Mouse (Mus musculus) liver, embryonic 12.5 days (tissue): ENCODE results near the gene Echdc3. TPM values are rescaled to one million over a fixed set of nuclear protein-coding genes. Genes with fewer than 3 reads are reported as not detected.
A peak's percentile ranks its signal among the peaks of the same experiment; 100 is the strongest.

Experiments
- ATAC-seq: fragments of 200-750 bp; cut with Nextera tagmentation; 2 replicates; pipeline ENCODE4 v1.8.0; 2017; ENCODE audit warnings: moderate number of reproducible peaks, mild to moderate bottlenecking, moderate library complexity
- H3K27ac ChIP-seq: fragments of 300-500 bp; sonication (generic); 2 replicates; pipeline ENCODE4 v1.5.1; 2016; ENCODE audit warnings: mild to moderate bottlenecking
- H3K27me3 ChIP-seq: fragments of 300-500 bp; sonication (generic); replicated peaks from 2 replicates; pipeline ENCODE4 v1.6.1; 2016; ENCODE audit warnings: mild to moderate bottlenecking, moderate library complexity
- H3K36me3 ChIP-seq: fragments of 300-500 bp; sonication (generic); 2 replicates; pipeline ENCODE4 v1.6.1; 2016; ENCODE audit warnings: mild to moderate bottlenecking, moderate library complexity
- H3K4me1 ChIP-seq: fragments of 300-500 bp; sonication (generic); 2 replicates; pipeline ENCODE4 v1.6.1; 2016
- H3K4me2 ChIP-seq: fragments of 300-500 bp; sonication (generic); 2 replicates; pipeline ENCODE4 v1.6.1; 2016; ENCODE audit warnings: mild to moderate bottlenecking, moderate library complexity
- H3K4me3 ChIP-seq: fragments of 300-500 bp; sonication (generic); 2 replicates; pipeline ENCODE4 v1.5.1; 2016; ENCODE audit warnings: mild to moderate bottlenecking, moderate library complexity
- H3K9ac ChIP-seq: fragments of 300-500 bp; sonication (generic); 2 replicates; pipeline ENCODE4 v1.6.1; 2016; ENCODE audit warnings: mild to moderate bottlenecking, moderate library complexity
- H3K9me3 ChIP-seq: fragments of 300-500 bp; sonication (generic); replicated peaks from 2 replicates; pipeline ENCODE4 v1.6.1; 2016; ENCODE audit warnings: mild to moderate bottlenecking, moderate library complexity
- WGBS: fragments of 180-500 bp; shearing (Covaris S2); methylation state at CpG from one replicate; pipeline ENCODE4 v1.1.7; 2016; ENCODE audit not compliant: insufficient replicate concordance; 5-methylcytosine and 5-hydroxymethylcytosine counted together
- polyA plus RNA-seq: library from polyadenylated mRNA; unstranded; fragments of >200 nt; fragmentation: Nextera tagmentation; extraction: Ambion mirVana; gene quantifications from 2 replicates; pipeline ENCODE4 v1.2.1, GENCODE M21; 2016

The Echdc3 gene
- polyA plus RNA-seq, 1 experiment from 2014 or later = 4.7 TPM

- Histone ChIP-seq H3K4me1 (peaks cover 15% of the 10 kb centered on the region), H3K27me3 (peaks cover 33% of the 10 kb centered on the region), H3K9ac (peak overlapping the region; percentile 59), H3K36me3 (no peaks in the 10 kb centered on the region), H3K4me2 (peak overlapping the region; percentile 78), H3K9me3 (no peaks in the 10 kb centered on the region), H3K4me3 (peak overlapping the region; percentile 55), H3K27ac (peak overlapping the region; percentile 75)
- ATAC-seq = peak; percentile 11; the same call in 1 of the 2 replicates
- WGBS = 59% methylated on average over 9 of the region's 9 CpGs
These were observed 508 bp downstream of the Echdc3 start for GRCm38 (mm10) chr2:6212327-6212723.

GRCm38 (mm10) chr2:6210840-6211239 is 2.0 kb downstream of the Echdc3 start:
- no peak overlapping the region for H3K4me2 ChIP-seq
- no peak for ATAC-seq
- no peak overlapping the region for H3K9ac ChIP-seq
- peaks cover 33% of the 10 kb centered on the region for H3K27me3 ChIP-seq
- no peaks in the 10 kb centered on the region for H3K9me3 ChIP-seq
- H3K4me3 ChIP-seq = no peak overlapping the region
- H3K36me3 ChIP-seq = no peaks in the 10 kb centered on the region
- H3K27ac ChIP-seq = no peak overlapping the region
- WGBS = 75% methylated on average over 6 of the region's 6 CpGs
- peaks cover 15% of the 10 kb centered on the region for H3K4me1 ChIP-seq

- Histone ChIP-seq H3K36me3 (no peaks in the 10 kb centered on the region), H3K27me3 (peaks cover 33% of the 10 kb centered on the region), H3K9ac (no peak overlapping the region), H3K27ac (no peak overlapping the region), H3K4me1 (peaks cover 15% of the 10 kb centered on the region), H3K9me3 (no peaks in the 10 kb centered on the region), H3K4me2 (no peak overlapping the region), H3K4me3 (no peak overlapping the region)
- ATAC-seq = no peak
- 64% methylated on average over 3 of the region's 3 CpGs for WGBS
These were observed 3.1 kb downstream of the Echdc3 start for GRCm38 (mm10) chr2:6209746-6210145.

- Histone ChIP-seq H3K4me2 (no peak overlapping the region), H3K27ac (no peak overlapping the region), H3K9me3 (no peaks in the 10 kb centered on the region), H3K27me3 (peaks cover 29% of the 10 kb centered on the region), H3K36me3 (no peaks in the 10 kb centered on the region), H3K4me3 (no peak overlapping the region), H3K9ac (no peak overlapping the region), H3K4me1 (peaks cover 15% of the 10 kb centered on the region)
- ATAC-seq = no peak
- 81% methylated on average over 11 of the region's 11 CpGs for WGBS
These were observed 3.7 kb downstream of the Echdc3 start for GRCm38 (mm10) chr2:6209116-6209515.

- H3K27me3 ChIP-seq = peaks cover 22% of the 10 kb centered on the region
- H3K36me3 ChIP-seq = no peaks in the 10 kb centered on the region
- no peak overlapping the region for H3K27ac ChIP-seq
- peaks cover 3% of the 10 kb centered on the region for H3K4me1 ChIP-seq
- no peak overlapping the region for H3K4me3 ChIP-seq
- H3K9ac ChIP-seq = no peak overlapping the region
- no peaks in the 10 kb centered on the region for H3K9me3 ChIP-seq
- WGBS = 67% methylated on average over 2 of the region's 2 CpGs
- no peak overlapping the region for H3K4me2 ChIP-seq
- ATAC-seq = no peak
These were observed 5.1 kb downstream of the Echdc3 start for GRCm38 (mm10) chr2:6207736-6208135.

- no peak for ATAC-seq
- Histone ChIP-seq H3K9ac (no peak overlapping the region), H3K27me3 (peaks cover 10% of the 10 kb centered on the region; the same call in 1 of the 2 replicates), H3K36me3 (no peaks in the 10 kb centered on the region), H3K9me3 (no peaks in the 10 kb centered on the region), H3K27ac (no peak overlapping the region), H3K4me1 (peaks cover 5% of the 10 kb centered on the region; the same call in 1 of the 2 replicates), H3K4me2 (no peak overlapping the region), H3K4me3 (no peak overlapping the region)
- 58% methylated on average over 10 of the region's 10 CpGs for WGBS
These were observed 16.4 kb downstream of the Echdc3 start for GRCm38 (mm10) chr2:6196363-6196973.

GRCm38 (mm10) chr2:6195468-6196239 is 17.2 kb downstream of the Echdc3 start:
- Histone ChIP-seq H3K9me3 (no peaks in the 10 kb centered on the region), H3K36me3 (no peaks in the 10 kb centered on the region), H3K27ac (no peak overlapping the region), H3K4me2 (no peak overlapping the region), H3K9ac (no peak overlapping the region), H3K27me3 (peaks cover 12% of the 10 kb centered on the region; the same call in 1 of the 2 replicates), H3K4me1 (peaks cover 5% of the 10 kb centered on the region; the same call in 1 of the 2 replicates), H3K4me3 (no peak overlapping the region)
- WGBS = 61% methylated on average over 15 of the region's 15 CpGs
- ATAC-seq = no peak

- Histone ChIP-seq H3K9ac (no peak overlapping the region), H3K4me3 (no peak overlapping the region), H3K4me1 (peaks cover 5% of the 10 kb centered on the region; the same call in 1 of the 2 replicates), H3K36me3 (no peaks in the 10 kb centered on the region), H3K4me2 (no peak overlapping the region), H3K27ac (no peak overlapping the region), H3K9me3 (no peaks in the 10 kb centered on the region), H3K27me3 (peaks cover 12% of the 10 kb centered on the region; the same call in 1 of the 2 replicates)
- ATAC-seq = no peak
- 60% methylated on average over 7 of the region's 7 CpGs for WGBS
These were observed 18.3 kb downstream of the Echdc3 start for GRCm38 (mm10) chr2:6194497-6194896.

- Histone ChIP-seq H3K27ac (no peak overlapping the region), H3K9ac (no peak overlapping the region), H3K27me3 (peaks cover 15% of the 10 kb centered on the region; the same call in 1 of the 2 replicates), H3K36me3 (no peaks in the 10 kb centered on the region), H3K4me3 (no peak overlapping the region), H3K9me3 (no peaks in the 10 kb centered on the region), H3K4me2 (no peak overlapping the region), H3K4me1 (peaks cover 5% of the 10 kb centered on the region; the same call in 1 of the 2 replicates)
- ATAC-seq = no peak
- 54% methylated on average over 10 of the region's 10 CpGs for WGBS
These were observed 19.3 kb downstream of the Echdc3 start for GRCm38 (mm10) chr2:6193591-6193973.

- peaks cover 15% of the 10 kb centered on the region; the same call in 1 of the 2 replicates for H3K27me3 ChIP-seq
- H3K4me3 ChIP-seq = no peak overlapping the region
- H3K4me2 ChIP-seq = no peak overlapping the region
- WGBS = 62% methylated on average over 20 of the region's 20 CpGs
- H3K4me1 ChIP-seq = peaks cover 5% of the 10 kb centered on the region; the same call in 1 of the 2 replicates
- ATAC-seq = no peak
- no peak overlapping the region for H3K27ac ChIP-seq
- H3K9me3 ChIP-seq = no peaks in the 10 kb centered on the region
- H3K36me3 ChIP-seq = no peaks in the 10 kb centered on the region
- no peak overlapping the region for H3K9ac ChIP-seq
These were observed 19.8 kb downstream of the Echdc3 start for GRCm38 (mm10) chr2:6192820-6193590.

GRCm38 (mm10) chr2:6190036-6190435 is 22.8 kb downstream of the Echdc3 start:
- H3K9ac ChIP-seq = no peak overlapping the region
- no peak overlapping the region for H3K27ac ChIP-seq
- peaks cover 15% of the 10 kb centered on the region; the same call in 1 of the 2 replicates for H3K27me3 ChIP-seq
- H3K9me3 ChIP-seq = 0 out of 2 replicates have a peak, but pooled peaks cover 3% of the 10 kb centered on the region
- no peaks in the 10 kb centered on the region for H3K4me1 ChIP-seq
- H3K4me2 ChIP-seq = no peak overlapping the region
- no peaks in the 10 kb centered on the region for H3K36me3 ChIP-seq
- whole genome bisulfite sequencing = 64% methylated on average over 6 of the region's 6 CpGs
- ATAC-seq = no peak
- H3K4me3 ChIP-seq = no peak overlapping the region

GRCm38 (mm10) chr2:6189675-6189998 is 23.2 kb downstream of the Echdc3 start:
- 64% methylated on average over 2 of the region's 2 CpGs for WGBS
- H3K36me3 ChIP-seq = no peaks in the 10 kb centered on the region
- no peak overlapping the region for H3K4me2 ChIP-seq
- no peaks in the 10 kb centered on the region for H3K4me1 ChIP-seq
- H3K27ac ChIP-seq = no peak overlapping the region
- H3K9me3 ChIP-seq = 0 out of 2 replicates have a peak, but pooled peaks cover 7% of the 10 kb centered on the region
- peaks cover 15% of the 10 kb centered on the region; the same call in 1 of the 2 replicates for H3K27me3 ChIP-seq
- H3K9ac ChIP-seq = no peak overlapping the region
- H3K4me3 ChIP-seq = no peak overlapping the region
- no peak for ATAC-seq
